Mouse (Mus musculus) liver, postnatal 0 days (tissue): Measurements from ENCODE around the gene Slc38a1. TPM values are rescaled to one million over a fixed set of nuclear protein-coding genes. Genes with fewer than 3 reads are reported as not detected.
"Not testable (repeated sequence)": the region's sequence is repeated elsewhere in the genome, so short reads cannot be mapped to it uniquely, and the experiment has no call there.

Experiments used
- ATAC-seq: fragments of 200-750 bp; cut with Nextera tagmentation; 2 replicates; pipeline ENCODE4 v1.8.0; 2017; ENCODE audit warnings: mild to moderate bottlenecking, moderate library complexity
- DNase-seq: peaks from one replicate; pipeline ENCODE4 v3.0.0-alpha.2; 2016
- H3K27ac ChIP-seq: fragments of 300-500 bp; sonication (generic); 2 replicates; pipeline ENCODE4 v1.5.1; 2014; ENCODE audit warnings: antibody characterized with exemption, moderate library complexity, mild to moderate bottlenecking, low read depth
- H3K27me3 ChIP-seq: fragments of 300-500 bp; sonication (generic); 2 replicates; pipeline ENCODE4 v1.6.1; 2014; ENCODE audit warnings: low read length, control low read depth, mixed read lengths; ENCODE audit not compliant: insufficient read depth
- H3K36me3 ChIP-seq: fragments of 300-500 bp; sonication (generic); replicated peaks from 2 replicates; pipeline ENCODE4 v1.6.1; 2014; ENCODE audit warnings: mild to moderate bottlenecking, control low read depth, low read length, moderate library complexity, mixed read lengths; ENCODE audit not compliant: insufficient read depth
- H3K4me1 ChIP-seq: fragments of 300-500 bp; sonication (generic); 2 replicates; pipeline ENCODE4 v1.6.1; 2014; ENCODE audit warnings: antibody characterized with exemption, mild to moderate bottlenecking, control low read depth; ENCODE audit not compliant: insufficient read depth
- H3K4me2 ChIP-seq: fragments of 300-500 bp; sonication (generic); 2 replicates; pipeline ENCODE4 v1.6.1; 2014; ENCODE audit warnings: low read depth, mild to moderate bottlenecking, low read length, moderate library complexity, mixed read lengths
- H3K4me3 ChIP-seq: fragments of 300-500 bp; sonication (generic); 2 replicates; pipeline ENCODE4 v1.5.1; 2014; ENCODE audit warnings: low read depth, low read length
- H3K9ac ChIP-seq: fragments of 300-500 bp; sonication (generic); replicated peaks from 2 replicates; pipeline ENCODE4 v1.6.1; 2014; ENCODE audit warnings: mild to moderate bottlenecking, moderate library complexity
- H3K9me3 ChIP-seq: fragments of 300-500 bp; sonication (generic); 2 replicates; pipeline ENCODE4 v1.6.1; 2016; ENCODE audit warnings: mild to moderate bottlenecking, control low read depth, low read length, mixed read lengths
- CTCF ChIP-seq: sonication (generic); IDR thresholded peaks from 2 replicates; pipeline ENCODE4 v1.5.1; 2016; ENCODE audit warnings: antibody characterized with exemption, low read depth
- EP300 ChIP-seq: IDR thresholded peaks from 2 replicates; pipeline ENCODE4 v1.6.1; 2016; ENCODE audit warnings: antibody characterized with exemption, low read depth, mild to moderate bottlenecking
- WGBS: fragments of 180-500 bp; shearing (Covaris S2); extraction: QIAGEN DNeasy Blood & Tissue Kit; methylation state at CpG from one replicate; pipeline ENCODE4 v1.1.7; 2014; ENCODE audit not compliant: insufficient replicate concordance; 5-methylcytosine and 5-hydroxymethylcytosine counted together
- polyA plus RNA-seq: library from polyadenylated mRNA; unstranded; fragments of >200 nt; fragmentation: Nextera tagmentation; extraction: Ambion mirVana; gene quantifications from 2 replicates; pipeline ENCODE4 v1.2.1, GENCODE M21; 2015

The Slc38a1 gene
- polyA plus RNA-seq, 1 experiment from 2014 or later: 11.3 TPM

- H3K4me2 ChIP-seq: no peak overlapping the region
- WGBS: 78% methylated on average over 13 of the region's 13 CpGs
- no peaks in the 10 kb centered on the region for H3K27me3 ChIP-seq
- ATAC-seq (no peak), DNase-seq (no peak)
- no peak overlapping the region for H3K9ac ChIP-seq
- no peak overlapping the region for H3K4me3 ChIP-seq
- no peak for TF ChIP-seq CTCF
- peaks cover 2% of the 10 kb centered on the region; the same call in 1 of the 2 replicates for H3K4me1 ChIP-seq
- peaks cover 4% of the 10 kb centered on the region; the same call in 1 of the 2 replicates for H3K9me3 ChIP-seq
- H3K36me3 ChIP-seq: no peaks in the 10 kb centered on the region
- H3K27ac ChIP-seq: no peak overlapping the region
Observed at GRCm38 (mm10) chr15:96631107-96631718, 11.5 kb downstream of the Slc38a1 start.

- H3K4me3 ChIP-seq: no peak overlapping the region
- 83% methylated on average over 7 of the region's 7 CpGs for WGBS
- DNase-seq: no peak
- H3K4me1 ChIP-seq: peaks cover 2% of the 10 kb centered on the region; the same call in 1 of the 2 replicates
- H3K27me3 ChIP-seq: no peaks in the 10 kb centered on the region
- H3K4me2 ChIP-seq: no peak overlapping the region
- H3K9me3 ChIP-seq: peaks cover 4% of the 10 kb centered on the region; the same call in 1 of the 2 replicates
- H3K9ac ChIP-seq: no peak overlapping the region
- TF ChIP-seq CTCF (no peak), EP300 (no peak)
- no peak for ATAC-seq
- peaks cover 7% of the 10 kb centered on the region; the same call in 1 of the 2 replicates for H3K36me3 ChIP-seq
- no peak overlapping the region for H3K27ac ChIP-seq
Observed at GRCm38 (mm10) chr15:96628256-96628655, 14.5 kb downstream of the Slc38a1 start.

GRCm38 (mm10) chr15:96626871-96627270 is 15.8 kb downstream of the Slc38a1 start:
- 0 out of 2 replicates have a peak overlapping the region, but pooled peaks have one; percentile 22 for H3K27ac ChIP-seq
- H3K9ac ChIP-seq: no peak overlapping the region
- 60% methylated on average over 5 of the region's 5 CpGs for WGBS
- H3K27me3 ChIP-seq: no peaks in the 10 kb centered on the region
- ATAC-seq (no peak), DNase-seq (no peak)
- peaks cover 2% of the 10 kb centered on the region; the same call in 1 of the 2 replicates for H3K4me1 ChIP-seq
- no peak for TF ChIP-seq EP300
- TF ChIP-seq CTCF: no peak
- peaks cover 14% of the 10 kb centered on the region; the same call in 1 of the 2 replicates for H3K36me3 ChIP-seq
- no peak overlapping the region for H3K4me2 ChIP-seq
- peaks cover 4% of the 10 kb centered on the region; the same call in 1 of the 2 replicates for H3K9me3 ChIP-seq
- H3K4me3 ChIP-seq: no peak overlapping the region

- H3K27ac ChIP-seq, H3K4me3 ChIP-seq, H3K4me1 ChIP-seq, H3K27me3 ChIP-seq, H3K9ac ChIP-seq, ATAC-seq, DNase-seq, H3K9me3 ChIP-seq, H3K4me2 ChIP-seq: not testable (repeated sequence)
- WGBS: 75% methylated on average over 9 of the region's 9 CpGs
- peaks cover 14% of the 10 kb centered on the region; the same call in 1 of the 2 replicates for H3K36me3 ChIP-seq
Observed at GRCm38 (mm10) chr15:96625012-96625411, 17.7 kb downstream of the Slc38a1 start.

GRCm38 (mm10) chr15:96622376-96622775 is 20.3 kb downstream of the Slc38a1 start:
- H3K27ac ChIP-seq: no peak overlapping the region
- DNase-seq (no peak), ATAC-seq (no peak)
- no peak overlapping the region for H3K4me3 ChIP-seq
- no peaks in the 10 kb centered on the region for H3K27me3 ChIP-seq
- no peak overlapping the region for H3K4me2 ChIP-seq
- peaks cover 4% of the 10 kb centered on the region; the same call in 1 of the 2 replicates for H3K9me3 ChIP-seq
- peaks cover 19% of the 10 kb centered on the region; the same call in 1 of the 2 replicates for H3K36me3 ChIP-seq
- no peak overlapping the region for H3K9ac ChIP-seq
- WGBS: 92% methylated on average over 7 of the region's 7 CpGs
- no peaks in the 10 kb centered on the region; the same call in 1 of the 2 replicates for H3K4me1 ChIP-seq
- no peak for TF ChIP-seq EP300
- peak; percentile 39 for TF ChIP-seq CTCF

- DNase-seq (no peak), ATAC-seq (0 out of 2 replicates have a peak, but pooled peaks have one; percentile 36)
- Histone ChIP-seq H3K9ac (no peak overlapping the region), H3K9me3 (peaks cover 4% of the 10 kb centered on the region; the same call in 1 of the 2 replicates), H3K36me3 (peaks cover 19% of the 10 kb centered on the region; the same call in 1 of the 2 replicates), H3K27ac (no peak overlapping the region), H3K27me3 (no peaks in the 10 kb centered on the region), H3K4me3 (no peak overlapping the region), H3K4me2 (no peak overlapping the region), H3K4me1 (no peaks in the 10 kb centered on the region; the same call in 1 of the 2 replicates)
- WGBS: 58% methylated on average over 6 of the region's 6 CpGs
- TF ChIP-seq CTCF: no peak
- no peak for TF ChIP-seq EP300
Observed at GRCm38 (mm10) chr15:96621686-96622085, 21.0 kb downstream of the Slc38a1 start.
